Mouse (Mus musculus) lung, postnatal 4 days (tissue): ENCODE results near the gene Clasrp.
A peak's percentile ranks its signal among the peaks of the same experiment; 100 is the strongest.

Experiments
- DNase-seq, 2 experiments: peaks; one replicate each; pipeline ENCODE4 v3.0.0; 2021

The Clasrp gene

DNA sequence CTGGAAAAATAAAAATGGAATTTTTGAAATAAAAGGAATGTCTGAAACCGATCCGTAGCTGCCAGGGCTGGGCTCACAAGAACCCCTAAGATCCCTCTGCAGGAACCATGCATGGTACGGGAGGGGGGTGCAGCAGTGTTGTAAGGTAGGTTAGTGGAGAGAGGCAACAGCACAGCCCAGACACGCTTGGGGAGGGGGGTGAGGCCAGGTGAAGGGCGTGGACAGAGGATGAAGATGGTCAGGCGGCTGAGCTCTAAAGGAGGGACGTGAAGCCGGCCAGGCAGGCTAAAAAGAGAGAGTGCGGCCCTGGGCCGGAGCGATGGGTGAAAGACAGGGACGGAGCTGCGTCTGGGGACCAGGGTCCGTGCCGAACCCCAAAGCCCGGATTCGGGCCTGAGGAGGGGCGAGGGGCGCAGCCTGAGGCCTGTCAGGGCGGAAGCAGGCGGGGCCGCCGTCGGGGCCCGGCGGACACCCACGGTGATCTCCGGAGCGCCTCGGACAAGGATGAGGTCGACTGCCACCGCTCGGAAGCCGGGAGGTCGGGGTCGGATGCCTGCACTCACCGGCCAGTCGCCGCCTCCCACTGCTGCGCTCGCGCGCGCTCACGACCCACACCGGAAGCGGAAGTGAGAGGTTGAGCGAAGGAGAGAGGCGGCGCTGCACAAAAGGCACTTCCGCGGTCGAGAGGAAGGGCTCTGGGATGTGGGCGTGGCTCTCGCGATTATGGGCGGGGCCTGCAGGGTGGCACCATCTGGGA lies at the start of gene Clasrp:
Gene Clasrp, minus strand, starts transcription at position 638 of the 757 bp plus-strand sequence.
- peak; percentile 98 for DNase-seq

DNA sequence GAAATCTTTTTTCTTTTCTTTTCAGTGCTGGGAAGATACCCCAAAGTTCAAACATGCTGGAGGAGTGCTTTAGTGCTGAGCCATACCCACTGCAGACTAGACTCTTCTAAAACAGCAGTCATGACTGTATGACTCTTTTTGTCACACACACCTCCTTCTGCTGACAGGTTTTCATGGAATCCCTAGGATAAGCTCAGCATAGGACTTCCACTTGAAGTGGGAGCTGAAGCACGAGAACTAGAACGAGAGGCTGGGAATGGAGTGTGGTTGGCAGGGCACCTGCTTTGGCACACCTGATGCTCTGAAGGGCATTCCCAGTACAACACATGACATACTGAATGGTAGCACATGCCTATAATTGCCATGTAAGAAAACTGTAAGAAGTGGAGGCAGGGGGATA lies 48.3 kb upstream of the Clasrp start:
- no peak for DNase-seq

DNA sequence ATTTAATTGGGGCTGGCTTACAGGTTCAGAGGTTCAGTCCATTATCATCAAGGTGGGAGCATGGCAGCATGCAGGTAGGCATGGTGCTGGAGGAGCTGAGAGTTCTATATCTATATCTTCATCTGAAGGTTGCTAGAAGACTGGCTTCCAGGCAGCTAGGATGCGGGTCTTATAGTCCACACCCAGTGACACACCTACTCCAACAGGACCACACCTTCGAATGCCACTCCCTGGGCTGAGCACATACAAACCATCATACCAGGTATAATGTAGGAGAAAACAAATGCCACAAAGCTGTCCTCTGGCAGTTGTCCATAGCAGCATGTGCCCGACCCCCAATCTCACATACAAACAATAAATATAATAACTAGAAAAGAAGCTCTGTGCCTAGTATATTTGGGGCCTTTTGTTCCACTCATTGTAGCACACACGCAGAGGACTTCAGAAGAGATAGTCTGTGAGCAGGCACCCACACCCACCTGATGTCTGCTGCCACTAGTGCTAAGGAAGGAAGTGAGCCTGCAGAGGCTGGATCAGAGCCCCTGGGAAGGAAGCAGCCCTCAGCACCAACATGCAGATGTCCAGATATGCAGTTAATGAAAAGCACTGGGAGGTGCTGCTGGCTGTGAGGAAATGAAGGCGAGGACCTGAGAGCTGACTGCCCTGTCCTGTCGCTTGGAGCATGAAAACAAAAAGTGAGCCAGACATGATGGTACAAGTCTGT lies 46.9 kb upstream of the Clasrp start:
- DNase-seq: no peak

DNA sequence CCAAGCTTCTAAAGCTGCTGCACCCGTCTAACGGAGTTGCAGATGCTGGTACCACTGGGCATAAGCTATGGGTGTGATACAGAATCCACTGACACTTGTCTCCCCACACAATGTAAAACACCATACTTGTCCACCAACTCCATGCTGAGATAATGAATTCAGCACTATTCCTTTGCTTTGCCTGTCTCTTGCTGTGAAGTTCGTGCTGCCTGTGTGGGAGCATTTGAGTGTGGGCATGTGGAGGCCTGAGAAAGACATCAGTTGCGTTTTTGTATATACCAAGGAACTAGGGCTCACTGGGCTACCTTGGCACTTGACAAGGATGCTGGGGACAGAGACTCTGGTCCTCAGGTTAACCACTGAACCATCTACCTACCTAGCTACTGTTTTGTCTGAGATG lies 36.9 kb upstream of the Clasrp start:
- no peak for DNase-seq

DNA sequence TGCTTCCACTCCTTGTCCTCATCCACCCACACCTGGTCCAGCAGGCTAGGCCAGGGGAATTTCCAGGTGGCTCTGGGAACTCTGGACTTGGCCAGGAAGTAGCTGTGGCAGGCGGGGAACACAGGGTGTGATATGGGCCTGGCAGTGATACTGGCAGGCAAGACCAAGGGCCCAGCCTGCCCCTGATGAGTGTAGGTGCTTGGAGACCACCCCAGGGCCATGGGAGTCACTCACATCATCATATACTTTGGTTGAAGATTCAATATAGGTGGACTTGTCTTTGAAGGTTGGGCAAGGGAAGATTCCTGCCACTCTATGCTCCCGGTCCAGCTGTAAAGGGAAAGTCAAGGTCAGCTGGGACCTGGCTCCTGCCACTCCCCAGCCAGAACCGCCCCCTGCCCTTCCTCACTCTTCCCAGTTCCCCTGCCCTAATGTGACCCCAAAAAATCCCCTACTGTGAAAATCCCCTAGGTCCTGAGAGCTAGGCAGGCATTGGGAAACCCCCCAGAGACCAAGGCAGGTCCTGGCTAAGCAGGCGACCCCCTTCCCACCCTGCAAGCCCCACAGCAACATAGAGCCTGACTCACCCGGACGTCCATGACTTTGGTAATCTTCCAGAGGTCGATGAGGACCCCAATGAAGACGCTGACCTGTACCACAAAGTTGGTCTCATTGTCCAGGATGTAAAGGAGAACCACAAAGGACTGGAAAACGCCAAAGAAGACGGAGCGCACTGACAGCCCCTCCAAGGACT lies 31.0 kb upstream of the Clasrp start:
- DNase-seq: no peak

DNA sequence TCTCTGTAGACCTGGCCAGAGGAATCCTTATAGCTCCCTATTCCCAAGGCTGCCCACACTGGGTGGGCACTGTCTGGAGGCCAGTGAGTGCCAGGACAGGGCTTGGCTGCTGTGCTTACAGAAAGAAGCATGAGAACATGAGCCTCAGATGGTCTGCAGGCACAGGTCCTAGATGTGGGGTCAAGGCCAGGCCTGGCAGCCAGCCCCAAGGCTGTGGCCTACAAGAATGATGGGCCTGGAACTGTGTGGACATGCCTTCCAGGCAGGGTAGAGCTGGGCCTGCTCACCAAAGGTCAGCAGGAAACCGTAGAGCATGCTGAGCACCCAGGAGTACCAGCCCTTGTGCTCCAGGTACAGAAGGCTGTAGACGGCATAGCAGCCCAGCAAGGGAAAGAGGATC lies 30.3 kb upstream of the Clasrp start:
- no peak for DNase-seq

DNA sequence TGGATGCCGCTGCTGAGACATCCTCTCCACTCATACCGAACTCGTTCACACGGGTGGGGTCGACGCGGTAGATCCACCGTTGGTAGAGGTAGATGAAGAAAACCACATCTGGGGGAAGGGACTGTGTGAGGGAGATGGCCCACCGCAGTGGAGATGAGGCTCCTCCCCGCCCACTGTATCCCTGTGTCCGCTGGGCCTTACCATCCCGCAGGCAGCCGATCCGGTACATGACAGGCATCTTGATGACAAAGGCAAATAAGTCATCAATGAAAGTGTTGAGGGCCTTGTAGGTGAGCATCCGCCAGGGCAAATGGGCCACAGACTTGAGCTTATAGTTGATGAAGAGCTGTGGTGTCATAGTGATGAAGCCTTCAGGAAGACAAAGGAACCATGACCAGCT lies 29.6 kb upstream of the Clasrp start:
- no peak for DNase-seq

DNA sequence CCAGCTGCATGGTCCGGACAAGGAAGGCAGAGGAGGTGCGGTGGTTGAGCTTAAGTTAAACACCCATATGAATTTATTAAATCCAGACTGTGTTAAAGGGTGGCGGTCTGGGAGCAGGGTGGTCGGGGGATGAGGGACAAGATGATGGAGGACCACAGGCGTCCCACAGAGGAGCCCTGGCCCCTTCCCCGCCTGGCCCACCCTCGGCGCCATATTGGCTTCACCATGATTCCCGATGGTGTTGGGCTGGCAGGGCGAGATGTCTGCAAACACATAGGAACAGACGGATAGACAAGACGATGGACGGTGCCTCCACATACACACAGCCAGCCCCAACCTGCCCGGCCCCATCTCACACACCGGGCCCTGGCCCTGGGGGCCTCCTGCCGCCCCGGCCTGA lies 28.9 kb upstream of the Clasrp start:
- no peak for DNase-seq

DNA sequence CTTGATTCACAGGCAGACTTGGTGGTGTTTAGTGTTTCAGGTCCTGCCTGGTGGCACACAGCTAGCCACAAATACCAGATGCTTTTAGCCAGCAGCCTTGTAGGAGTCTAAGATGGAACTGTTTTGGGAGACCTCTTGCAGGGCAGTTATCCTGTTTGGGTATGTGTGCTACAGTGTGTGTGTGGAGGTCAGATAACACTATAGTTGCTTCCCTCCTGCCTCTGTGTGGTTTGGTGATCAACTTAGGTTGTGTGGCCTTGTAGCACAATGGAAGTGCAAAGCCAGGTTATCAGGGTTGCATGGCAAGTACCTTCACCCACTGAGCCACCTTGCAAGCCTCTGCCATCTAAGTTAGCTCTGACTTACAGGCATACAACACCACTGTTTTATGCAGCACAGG lies 28.4 kb upstream of the Clasrp start:
- no peak for DNase-seq

DNA sequence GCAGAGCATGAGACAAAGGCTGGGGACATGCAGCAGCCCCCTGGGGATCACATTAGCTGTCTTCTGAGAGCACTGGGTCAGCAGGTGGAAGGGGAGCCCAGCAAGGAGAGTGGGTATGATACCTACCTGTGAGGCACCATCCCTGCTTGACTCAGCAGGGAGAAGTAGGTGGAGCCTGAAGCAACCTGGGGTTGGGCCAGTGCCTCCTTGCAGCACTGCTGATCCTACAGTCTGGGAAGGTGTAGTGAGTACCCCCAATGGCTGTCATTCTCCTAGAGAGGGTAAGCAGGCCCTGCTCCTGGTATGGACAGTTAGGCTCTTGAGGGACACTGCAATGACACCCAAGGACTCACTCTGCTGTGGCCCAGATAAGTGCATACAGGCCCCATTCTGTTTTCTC lies 28.0 kb upstream of the Clasrp start:
- no peak for DNase-seq

DNA sequence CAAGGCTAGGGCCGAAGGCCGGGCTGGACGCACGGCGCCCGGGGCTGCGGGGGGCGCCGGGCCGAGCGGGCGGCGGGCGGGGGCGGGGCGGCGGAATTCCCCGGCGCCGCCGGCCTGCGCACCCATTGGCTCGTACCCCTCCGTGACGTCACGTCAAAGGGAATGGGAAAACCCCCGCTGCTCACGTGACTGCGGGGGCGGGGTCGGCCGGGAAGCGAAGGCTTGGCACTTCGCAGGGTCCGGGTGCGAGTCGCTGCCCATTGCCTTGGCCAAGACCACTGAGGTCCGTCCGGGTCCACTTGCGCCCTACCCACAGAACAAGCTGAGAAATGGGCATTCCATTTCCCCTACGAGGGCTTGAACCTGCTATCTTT lies 25.1 kb upstream of the Clasrp start, which contains the start of gene Relb:
Gene Relb, minus strand, starts transcription at position 78 of the 374 bp plus-strand sequence.
- DNase-seq: peak; percentile 94

DNA sequence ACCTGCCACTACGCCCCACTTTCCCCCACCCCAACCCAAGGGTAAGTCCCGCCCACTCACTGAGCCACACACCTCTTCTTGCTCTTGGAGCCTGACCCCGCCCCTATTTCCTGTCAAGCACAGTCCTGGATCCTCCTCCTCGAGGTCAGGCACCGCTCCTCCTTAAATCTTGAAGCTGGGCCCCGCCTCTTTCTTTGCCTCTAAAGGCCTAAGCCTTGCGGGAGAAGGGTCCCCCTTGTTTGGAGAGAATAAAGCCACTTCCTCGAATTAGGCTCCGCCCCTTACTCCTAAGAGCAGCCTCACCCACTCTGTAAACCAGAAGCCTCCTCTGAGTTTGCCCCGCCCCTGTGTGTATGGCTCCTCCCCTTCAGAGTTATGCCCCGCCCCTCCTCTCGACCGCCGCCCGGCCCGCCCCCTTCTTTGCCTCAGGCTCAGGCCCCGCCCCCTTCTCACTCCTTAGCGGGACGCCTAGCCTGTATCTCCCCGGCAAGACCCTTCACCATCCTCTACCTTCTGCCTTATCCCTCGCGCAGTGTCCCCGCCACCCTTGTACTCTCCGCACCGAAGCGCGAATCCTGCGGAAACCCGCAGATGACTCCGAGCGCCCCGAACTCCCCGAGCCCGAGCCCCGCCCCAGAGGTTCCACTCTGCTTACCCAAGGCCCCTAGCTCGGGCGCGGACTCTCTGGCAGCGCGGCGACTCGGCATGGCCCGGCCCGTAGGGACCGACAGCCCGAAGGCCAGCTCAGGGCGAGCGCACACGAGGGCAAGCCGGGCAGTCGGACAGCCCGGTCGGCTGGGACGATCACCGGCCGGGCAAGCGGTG lies 24.5 kb upstream of the Clasrp start:
- DNase-seq: peak; percentile 98

DNA sequence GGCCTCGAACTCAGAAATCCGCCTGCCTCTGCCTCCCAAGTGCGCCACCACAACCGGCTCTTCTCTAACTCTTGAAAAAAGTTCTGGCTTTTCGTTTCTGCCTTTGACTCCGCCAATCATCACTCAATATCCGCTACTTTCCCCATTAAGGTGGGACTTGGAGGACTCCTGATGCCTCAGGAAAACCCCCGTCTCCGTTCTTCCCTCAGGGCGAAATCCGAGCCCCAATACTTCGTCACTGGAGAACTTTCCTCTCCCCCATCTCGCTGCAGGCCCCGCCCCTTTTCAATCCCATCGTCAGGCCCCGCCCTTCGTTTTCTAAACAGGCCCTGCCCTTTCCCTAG lies 23.9 kb upstream of the Clasrp start:
- no peak for DNase-seq

DNA sequence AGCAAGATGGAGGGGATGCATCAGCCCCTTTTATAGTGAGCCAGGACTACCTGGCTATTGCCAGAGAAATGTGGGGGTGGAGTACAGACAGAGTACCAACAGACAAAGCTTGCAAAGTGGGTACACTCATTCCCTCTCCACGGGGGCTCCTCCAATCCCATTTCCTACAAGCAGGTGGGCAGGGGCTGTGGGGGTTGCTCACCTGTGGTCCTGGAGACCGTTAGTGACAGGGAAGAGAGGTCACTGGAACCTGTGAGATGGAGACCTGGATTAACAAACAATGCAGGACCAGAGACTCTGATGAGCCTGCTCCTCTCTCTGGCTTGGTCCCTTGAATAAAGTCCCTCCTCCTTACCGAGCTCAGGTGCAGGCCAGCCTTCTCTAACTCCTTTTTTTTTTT lies 23.4 kb upstream of the Clasrp start:
- no peak for DNase-seq

DNA sequence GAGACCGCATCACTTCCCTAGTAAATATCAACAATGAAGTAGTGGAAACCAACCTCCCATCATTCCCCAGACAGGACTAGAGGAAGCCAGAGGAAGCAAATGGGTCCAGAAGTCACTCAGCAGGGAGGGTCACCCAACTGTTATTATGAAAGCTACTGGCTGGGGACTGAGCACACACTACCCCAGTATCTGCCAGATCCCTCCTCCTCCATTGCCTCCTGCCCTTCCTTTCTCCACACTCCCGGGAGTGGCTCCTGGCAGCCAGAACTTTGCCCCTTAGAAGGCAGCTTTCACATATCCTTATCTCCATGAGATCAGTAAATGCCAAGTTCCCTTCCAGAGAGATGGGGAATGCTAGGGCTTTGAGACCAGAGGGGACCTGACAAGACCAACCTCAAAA lies 19.1 kb upstream of the Clasrp start:
- DNase-seq: no peak

DNA sequence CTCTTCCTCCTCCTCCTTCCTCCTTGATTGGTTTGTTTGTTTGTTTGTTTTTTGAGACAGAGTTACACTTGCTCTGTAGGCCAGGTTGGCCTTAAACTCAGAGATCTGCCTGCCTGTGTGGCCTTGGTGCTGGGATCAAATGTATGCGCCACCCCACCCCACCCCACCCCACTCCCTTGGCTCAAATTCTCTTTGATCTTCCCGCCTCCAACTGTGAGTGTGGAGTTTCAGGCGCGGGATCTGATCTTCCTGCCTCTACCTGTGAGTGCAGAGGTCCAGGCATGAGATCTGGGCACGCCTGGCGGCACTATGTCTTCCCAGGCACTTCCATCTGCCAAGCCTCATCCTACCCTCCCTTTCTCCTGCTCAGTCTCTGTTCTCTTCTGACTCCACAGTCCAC lies 18.0 kb upstream of the Clasrp start:
- DNase-seq: no peak

DNA sequence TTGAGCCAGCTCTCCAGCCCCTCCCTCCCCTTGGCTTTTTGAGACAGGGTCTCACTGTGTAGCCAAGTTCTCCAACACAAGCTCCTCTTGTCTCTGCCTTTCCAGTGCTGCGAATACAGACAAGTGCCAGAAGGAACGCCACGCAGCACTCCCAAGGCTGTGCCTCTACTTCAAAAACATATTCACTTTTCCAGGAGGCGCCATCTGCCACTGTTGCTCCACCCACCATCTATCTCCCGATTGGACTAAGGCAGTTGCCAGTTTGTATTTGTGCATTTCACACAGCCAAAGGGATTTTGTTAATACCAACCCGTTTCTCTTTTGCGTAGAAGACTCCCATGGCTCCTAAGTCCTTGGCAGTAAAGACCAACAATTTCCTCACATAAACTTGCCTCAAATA lies 16.5 kb upstream of the Clasrp start:
- no peak for DNase-seq

DNA sequence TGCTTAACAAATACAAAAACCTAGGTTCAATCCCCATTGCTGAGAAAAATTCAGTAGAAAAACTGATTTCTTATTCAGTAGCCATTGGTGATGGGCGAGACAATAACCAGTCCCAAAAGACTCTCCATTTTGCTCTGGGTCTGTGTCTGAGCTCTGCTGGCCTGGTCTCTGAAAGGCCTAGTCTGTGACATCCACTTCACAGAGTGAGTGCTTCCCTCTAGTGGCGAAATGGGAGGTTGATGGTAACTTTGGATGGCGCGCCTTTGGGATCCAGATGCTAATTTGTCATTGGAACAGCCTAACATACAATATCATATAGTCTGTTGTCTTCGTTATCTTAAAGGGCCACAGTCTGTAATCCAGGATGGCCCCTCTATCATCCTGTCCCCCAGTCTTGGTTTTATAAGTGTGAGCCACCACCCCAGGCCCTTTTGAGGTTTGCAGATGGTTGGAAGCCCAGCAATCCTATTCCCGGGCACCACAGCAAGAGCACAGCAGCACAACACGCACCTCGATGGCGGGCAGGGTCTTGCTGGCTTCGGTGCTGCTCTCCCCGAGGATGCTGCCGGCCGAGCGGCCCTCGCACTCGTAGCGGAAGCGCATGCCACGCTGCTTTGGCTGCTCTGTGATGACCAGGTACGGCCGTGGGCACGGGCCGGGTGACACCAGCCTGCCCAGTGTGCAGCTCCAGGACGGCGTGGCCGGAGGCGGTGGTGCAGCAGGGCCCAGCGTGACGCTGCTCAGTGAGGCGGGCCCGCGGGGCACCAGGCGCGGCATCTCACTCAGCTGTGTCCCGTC lies 14.9 kb upstream of the Clasrp start:
- DNase-seq: peak; percentile 69 to 85

DNA sequence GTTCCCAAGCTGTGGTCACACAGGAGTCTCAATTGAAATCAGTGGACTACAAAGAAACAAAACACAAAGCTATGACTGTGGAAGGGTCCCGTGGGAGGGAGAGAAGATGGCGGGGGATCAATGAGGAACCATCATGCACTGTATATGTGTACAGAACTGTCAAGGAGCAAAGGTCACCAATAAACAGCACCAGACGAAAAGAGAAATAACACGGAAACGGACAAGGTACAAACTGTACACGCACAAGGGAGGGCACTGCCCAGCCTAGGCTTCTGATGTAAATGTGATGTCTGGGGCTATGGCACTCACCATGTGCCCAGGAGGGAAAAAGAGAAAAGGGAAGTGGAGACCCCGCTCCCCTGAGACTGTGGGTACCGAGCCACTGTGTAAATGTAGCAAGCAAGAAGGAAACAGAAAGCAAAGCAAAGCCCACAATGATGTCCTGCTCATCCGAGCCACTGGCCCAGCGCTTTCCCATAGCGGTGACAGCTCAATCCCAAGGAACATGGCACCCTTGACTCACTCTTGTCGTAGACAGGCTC lies 10.8 kb upstream of the Clasrp start:
- peak in 1 of 2 experiments; percentile 19 for DNase-seq

DNA sequence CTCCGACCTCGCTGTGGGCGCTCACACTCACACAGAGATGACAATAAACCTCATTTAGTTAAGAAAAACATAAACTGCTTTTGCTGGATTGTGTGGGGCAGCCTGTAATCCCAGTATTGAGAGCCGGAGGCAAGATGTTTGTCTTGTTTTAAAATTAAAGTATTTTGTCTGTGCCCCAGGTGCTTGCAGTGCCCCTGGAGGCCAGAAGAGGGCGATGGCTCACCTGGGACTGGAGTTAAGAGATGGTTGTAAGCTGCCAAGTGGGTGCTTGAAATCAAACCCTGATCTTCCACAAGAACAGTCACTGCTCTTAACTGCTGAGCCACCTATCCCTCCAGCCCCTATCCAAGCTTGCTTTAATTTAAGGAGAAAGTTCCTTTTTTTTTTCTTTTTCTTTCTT lies 6.7 kb upstream of the Clasrp start:
- DNase-seq: no peak

DNA sequence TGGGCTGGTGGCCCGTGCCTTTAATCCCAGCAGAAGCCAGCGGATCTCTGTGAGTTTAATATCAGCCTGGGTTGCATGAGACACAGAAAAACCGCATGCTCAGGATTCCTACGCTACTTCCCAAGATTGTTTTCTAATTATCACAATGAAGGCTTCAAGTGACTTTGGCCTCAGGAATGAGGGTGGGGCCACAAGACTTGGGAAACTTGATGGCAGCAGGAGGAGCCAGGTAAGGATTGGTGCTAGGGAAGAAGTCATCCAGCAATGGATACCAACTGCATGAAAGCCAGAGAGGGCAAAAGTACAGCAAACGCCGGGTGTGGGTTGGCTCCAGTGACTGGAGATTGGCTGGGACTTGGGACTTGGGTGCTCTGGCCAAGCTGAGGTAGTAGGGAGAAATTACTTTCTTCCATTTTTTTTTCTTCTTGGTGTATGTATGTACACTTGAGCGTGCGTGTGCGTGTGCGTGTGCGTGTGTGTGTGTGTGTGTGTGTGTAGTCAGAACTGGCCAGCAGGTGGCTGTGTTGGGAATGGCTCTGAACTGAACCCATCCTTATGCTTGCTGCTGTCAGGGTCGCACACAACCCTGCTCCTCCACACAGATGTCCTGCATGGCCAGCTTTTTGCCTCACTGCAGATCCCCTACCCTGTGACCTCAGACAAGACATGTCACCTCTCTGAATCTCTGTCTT lies 5.5 kb upstream of the Clasrp start:
- DNase-seq: no peak
